Mouse (Mus musculus) left cerebral cortex, postnatal 4 days (tissue): ENCODE measurements around the gene Pea15a. TPM values are rescaled to one million over a fixed set of nuclear protein-coding genes. Genes with fewer than 3 reads are reported as not detected.

ENCODE experiments used
- DNase-seq: peaks from one replicate; pipeline ENCODE4 v3.0.0-alpha.2; 2022
- intact Hi-C: fragments of 180-260 bp; cut with DNase I; formaldehyde crosslinking; loops from one replicate; pipeline ENCODE4 v1.15.1; 2025
- total RNA-seq, 2 experiments: library from RNA; stranded (reverse); gene quantifications; 2 replicates each; pipeline ENCODE4 v1.2.3; 2021

Gene Pea15a
- total RNA-seq, 2 experiments from 2014 or later: 314 to 321 TPM

DNA sequence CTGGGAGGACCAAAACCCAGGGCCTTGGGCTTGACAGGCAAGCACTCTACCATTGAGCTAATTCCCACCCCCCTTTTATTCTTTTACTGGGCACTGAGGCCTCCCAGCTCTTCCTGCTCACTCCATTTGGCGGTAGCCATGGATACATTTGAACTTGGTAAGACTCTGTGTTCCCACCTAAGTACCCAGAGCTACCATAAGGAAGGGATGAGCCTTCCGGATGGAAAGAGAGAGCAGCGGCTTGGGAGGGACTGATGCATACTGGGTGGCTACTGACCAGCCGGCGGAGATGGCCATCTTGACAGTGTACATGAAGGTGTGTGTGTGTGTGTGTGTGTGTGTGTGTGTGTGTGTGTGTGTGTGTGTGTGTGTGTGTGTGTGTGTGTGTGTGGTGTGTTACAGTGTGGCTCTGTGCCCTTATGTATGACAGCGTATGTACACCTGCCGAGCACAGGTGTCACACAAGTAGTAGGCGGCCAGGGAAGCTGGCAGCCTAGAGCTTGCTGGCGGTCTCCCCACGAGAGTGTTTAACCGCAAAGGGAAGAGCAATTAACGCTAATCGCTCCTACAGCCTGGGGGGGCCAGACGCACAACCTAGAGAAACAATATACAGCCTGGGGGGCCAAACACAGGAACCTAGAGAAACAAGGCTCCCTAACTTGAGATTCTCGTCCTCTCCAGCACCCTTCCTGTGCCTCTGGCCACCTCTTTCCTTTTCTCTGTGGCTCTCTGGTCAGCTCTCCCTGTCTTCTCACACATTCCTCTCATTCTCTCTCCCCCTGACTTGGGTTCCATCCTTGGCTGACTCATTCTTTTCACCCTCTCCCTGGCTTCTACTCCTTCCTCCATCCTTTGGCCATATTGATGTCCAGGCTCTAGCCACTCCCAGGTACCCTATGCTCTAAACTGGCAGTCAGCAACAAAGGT is 1.5 kb downstream of the Pea15a start:
- intact Hi-C loops: loop anchor here (5.0 kb wide), 1 partner anchor 102 kb away; no protein-coding TSS in a partner anchor
- DNase-seq: no peak

DNA sequence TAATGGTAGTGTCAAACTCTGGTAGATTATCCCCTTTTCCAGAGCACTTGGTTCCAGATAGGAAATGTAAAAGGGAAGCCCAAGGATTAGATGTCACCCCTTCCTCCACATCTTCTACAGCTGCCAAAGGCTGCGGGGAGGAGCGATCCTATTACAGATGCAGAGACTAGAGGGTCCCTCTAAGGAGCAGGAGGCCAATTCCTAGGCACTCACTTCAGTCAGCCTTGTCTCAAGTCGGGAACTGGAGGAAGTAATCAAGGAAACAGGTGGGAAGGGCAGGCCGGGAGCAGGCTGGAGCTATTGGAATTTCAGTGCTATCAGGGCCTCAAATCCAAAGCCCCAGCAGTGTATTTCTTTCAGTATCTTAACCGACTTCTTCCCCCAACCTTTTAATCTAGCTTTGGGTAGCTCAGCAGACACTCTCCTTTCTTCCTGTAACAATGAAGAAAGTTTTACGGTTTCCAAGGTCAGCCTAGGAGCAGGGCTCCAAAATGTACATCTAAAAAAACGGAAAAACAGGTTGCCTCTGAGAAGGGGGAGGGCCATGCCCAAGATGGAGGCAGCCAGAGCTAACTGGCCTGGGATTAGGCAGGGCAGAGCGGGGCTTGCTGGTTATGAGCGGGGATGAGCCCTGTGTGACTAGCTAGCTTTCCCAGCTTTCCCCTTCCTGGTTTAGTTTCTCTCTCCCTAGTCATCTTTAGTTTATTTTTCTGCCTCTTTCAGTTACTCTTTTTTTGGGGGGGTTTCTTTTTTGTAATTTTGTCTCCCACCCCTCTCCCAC is 2.4 kb downstream of the Pea15a start:
- intact Hi-C loops: no loop called here
- no peak for DNase-seq

DNA sequence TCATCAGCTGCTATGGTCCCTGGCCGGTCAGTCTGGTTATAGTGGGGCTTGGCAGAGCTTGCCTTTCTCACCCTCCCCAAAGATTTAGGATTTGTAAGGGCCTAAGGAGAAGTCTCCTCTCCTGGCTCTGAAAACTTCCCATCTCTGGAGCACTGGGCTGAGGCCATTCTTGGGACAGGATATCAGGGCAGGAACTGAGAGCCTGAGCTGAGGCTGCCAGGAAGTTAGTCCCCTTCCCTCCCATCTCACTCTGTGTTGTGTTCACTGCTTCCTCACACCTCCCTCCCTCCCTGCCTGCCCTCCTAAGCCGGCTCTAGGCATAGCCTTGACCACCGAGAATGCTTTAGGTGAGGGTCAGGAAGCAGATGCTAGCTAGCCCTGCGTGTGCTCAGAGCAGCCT is 3.0 kb downstream of the Pea15a start:
- no peak for DNase-seq
- intact Hi-C loops: no loop called here

DNA sequence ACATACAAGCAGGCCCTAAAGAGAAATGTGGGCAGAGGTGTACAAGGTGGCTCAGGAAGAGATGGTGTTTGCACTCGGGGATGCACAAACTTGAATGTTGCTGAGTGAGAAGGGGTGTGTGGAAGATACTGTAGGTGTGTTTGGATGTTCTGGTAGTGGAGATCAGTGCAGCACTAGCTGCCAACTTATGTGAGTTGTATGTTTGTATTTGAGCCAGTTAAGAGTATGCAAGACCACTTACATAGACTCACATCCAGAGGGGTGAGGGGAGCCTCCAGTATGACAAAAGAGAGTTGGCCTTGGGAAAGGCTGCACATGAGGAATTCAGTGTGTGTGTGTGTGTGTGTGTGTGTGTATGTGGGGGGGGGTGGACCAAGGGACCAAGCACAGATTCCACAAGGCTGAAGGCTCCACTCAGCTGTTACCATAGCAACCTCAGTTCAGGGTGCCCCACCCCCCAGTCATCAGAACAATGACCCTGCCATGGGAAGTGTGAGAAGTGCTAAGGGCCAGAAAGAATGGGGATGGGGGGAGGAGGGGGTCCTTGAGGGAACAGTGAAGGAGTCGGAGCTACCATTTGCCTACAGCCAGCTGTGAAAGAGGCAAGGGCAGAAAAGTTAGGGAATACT is 3.6 kb downstream of the Pea15a start:
- DNase-seq: peak; percentile 55
- intact Hi-C loops: no loop called here

DNA sequence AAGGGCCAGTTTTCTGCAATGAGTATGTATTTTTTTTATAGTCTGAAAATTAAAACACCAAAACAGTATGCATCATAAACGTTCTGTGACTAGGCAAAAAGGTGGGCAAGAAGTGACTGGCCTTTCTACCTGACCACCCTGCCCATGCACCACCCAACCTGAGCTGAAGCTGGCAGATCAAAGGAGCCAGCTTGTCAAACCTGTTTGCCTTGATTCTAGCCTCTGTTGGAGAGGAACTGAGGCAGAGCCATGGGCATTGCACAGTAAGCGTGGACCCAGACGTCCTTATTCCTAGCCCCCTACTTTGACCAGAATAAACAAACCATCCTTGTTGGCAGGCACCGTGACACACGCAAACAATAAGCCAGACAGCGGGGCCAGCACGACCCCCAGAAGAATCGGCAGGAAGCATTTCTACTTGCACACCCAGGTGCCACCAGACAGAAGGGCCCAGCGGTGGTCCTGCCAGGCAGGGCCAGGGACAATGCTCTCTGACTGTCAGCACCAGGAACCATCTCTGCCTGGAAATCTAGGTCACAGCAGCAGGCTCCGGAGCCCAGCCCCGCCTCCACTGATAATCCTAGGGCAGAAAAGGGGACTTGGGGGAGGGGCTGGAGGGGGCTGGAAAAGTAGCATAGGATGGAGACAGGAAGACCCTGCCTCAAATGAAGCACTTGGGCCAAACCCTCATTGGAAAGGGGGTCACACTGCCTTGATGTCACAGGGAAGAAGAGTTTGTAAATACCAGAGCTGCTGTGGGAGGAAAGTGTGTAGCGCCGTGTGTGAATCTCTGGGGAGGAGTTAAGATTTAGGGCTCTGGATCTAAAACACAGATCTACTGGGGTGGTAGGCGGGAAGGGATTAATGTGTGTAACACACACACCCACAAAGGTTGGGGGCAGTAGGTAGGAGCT is 4.4 kb downstream of the Pea15a start:
- intact Hi-C loops: no loop called here
- peak; percentile 74 for DNase-seq

DNA sequence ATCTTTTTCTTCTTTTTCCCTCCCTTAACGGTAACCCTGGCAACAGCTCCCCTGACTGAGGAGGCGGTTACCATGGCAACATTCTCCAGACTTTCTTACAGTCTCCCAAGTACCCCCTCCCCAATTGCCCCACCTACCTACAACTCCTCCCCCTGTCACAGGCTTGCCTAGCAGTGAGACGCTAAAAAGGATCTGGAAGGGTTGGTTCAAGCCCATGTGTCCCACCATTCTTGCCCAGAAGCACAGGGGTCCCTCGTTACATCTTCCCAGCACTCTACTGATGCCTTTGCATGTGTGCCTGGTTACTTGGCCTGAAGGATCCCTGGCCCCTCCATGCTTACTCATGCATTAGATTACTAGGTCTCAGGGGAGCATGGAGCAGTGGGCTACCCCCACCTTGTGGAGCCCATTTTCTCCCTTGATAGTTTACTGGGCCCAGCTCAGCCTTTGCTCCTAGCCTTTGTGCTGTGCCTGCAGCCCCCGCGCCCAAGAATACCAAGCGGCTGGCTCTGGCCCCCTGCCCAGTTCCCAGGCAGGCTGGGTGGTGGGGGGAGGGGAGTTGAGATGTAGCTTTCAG is 5.6 kb downstream of the Pea15a start:
- intact Hi-C loops: no loop called here
- peak; percentile 93 for DNase-seq

DNA sequence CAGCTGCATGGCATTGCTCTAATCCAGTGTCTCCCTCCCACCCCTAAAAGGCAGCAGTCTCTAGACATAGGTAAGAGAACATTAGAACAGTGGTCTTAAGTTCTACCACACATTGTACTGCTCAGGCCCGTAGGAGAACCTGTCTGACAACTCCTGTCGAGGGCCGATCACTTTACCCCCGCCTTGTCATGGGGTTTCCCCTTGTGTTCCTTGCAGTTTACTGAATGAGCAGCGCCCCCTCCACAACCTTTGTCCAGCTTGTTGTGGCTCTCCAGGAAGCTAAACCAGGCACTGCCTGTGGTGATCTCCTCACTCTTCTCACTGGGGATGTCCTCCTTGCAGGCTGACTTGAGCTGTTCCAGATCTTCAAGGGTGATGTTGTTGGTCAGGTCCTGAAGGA is 6.4 kb downstream of the Pea15a start:
- DNase-seq: no peak
- intact Hi-C loops: no loop called here

DNA sequence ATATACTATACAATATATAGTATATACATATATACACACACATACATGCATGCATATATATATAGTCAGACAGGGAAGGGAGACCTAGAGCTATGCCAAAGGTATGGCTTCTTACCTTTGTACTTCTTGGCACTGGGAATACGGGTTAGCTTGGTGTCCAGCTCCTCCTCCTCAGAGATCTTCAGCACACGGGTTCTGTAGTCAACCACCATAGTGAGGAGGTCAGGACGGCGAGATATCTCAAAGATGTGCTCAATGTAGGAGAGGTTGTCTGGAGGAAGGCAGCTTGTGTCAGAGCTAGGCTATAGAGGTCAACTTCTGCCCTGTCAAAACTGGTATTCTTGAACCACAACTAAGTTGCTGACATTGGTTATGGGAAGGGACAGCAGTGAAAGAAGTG is 7.6 kb downstream of the Pea15a start:
- DNase-seq: no peak
- intact Hi-C loops: no loop called here

DNA sequence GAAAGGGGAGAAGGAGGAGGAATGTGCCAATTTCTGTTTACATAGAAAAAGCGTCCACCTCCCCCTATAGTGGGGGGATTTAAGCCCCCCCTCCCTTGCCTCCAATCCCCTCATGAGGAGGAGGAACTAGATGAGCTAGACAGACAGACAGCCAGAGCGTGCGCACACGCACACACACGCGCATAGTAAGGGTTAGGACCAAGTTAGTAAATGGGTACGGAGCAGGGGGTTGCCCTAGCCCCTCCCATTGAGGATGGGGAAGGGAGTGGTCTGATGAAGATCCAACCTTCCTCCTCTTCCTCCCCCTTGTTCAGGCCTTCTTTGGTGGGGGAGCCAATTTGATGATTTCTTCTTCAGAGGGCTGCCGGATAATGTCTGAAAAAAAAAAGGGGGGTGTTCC is 8.3 kb downstream of the Pea15a start:
- DNase-seq: no peak
- intact Hi-C loops: no loop called here

DNA sequence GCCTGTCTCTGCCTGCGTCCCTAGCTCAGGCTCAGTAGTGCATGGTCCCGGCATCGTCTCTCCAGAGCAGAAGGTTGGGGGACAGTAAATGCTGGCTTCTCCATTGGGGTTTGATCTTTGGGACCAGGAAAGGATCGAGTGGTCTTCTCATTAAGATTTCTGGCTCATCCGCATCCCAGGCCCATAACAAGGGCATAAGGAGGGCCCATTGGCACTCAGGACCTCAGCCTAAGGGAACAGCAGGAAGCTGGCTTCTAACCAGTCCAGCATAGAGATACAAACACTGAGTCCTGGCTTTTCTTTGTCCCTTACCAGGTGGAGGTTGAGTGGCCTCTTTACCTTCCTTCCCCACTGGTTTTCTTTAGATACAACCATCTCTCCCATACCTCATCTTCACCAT is 8.8 kb downstream of the Pea15a start:
- no peak for DNase-seq
- intact Hi-C loops: no loop called here

DNA sequence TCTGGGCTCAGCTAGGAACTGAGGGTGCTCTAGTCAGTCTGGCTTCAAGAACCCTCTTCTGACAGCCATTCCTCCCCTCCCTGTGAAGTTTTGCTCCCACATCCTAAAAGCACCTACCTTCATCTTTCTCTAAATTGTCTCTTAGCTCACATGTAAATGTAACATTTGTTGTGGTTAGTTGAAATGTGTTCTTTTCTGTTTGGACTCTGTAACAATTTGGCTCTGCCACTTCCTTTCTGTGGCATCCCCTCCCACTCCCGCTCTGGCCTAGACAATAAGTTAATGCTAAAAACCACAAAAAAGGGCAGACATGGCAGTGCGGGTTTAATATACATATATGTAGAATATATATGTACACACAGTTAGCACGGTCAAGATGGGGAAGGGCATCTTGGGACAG is 9.5 kb downstream of the Pea15a start:
- intact Hi-C loops: no loop called here

DNA sequence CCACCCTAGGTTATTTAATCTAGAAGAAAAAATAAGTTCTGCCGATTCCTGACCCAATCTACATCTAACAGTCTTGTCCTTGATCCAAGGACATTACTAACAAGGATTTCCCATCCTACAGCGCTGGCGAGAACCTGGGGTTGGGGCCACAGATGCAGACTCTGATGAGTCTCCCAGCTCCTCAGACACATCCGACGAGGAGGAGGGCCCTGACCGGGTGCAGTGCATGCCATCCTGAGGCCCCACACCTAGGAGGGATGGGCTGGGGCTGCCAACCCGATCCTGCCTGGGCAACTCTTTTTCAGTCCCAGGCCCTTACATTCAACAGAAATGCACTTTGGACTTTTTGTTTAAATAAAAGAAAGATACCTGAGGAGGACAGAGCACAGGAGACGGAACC is 12.2 kb downstream of the Pea15a start:
- no peak for DNase-seq

More for the DNA sequence above, 9.5 kb downstream of the Pea15a start:
- no peak for DNase-seq

DNA sequence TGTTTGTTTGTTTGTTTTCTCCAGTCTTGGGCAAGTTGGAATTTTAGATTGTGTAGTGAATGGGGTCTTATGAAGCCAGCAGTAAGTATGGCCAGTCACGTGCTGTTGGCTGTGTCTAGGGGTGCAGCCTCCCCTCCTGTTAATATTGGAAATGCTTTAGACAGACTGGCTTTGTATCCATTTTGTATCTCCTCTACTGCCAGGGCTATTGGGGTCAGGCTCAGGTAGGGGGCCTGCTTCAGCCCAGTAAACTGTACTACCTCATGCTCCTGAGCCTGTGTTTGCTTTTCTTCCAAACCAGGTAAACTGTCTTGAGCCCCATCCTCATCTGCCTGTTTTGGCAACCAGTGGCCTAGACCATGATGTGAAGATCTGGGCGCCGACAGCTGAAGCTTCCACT is 14.4 kb downstream of the Pea15a start:
- intact Hi-C loops: no loop called here
- no peak for DNase-seq

More for the DNA sequence above, 12.2 kb downstream of the Pea15a start:
- intact Hi-C loops: no loop called here

DNA sequence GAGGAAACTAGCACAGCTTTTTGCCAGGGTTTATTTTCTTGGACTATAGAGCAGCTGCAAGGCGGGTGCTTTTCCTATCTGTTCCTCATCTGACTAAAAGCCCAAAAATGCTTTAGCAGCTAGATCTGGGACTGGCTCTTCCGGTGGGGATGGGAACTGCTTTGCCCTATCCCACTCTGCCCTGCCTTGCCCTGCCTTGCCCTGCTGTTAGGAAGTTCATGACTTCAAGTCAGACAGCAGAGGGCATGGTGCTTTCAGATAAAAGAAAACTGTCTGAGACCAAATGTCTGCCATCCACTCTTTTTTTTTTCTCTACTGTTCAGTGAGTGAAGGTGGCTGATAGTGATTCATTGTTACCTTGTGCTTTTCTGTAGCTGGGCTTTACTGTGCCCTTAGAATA is 15.0 kb downstream of the Pea15a start:
- no peak for DNase-seq

DNA sequence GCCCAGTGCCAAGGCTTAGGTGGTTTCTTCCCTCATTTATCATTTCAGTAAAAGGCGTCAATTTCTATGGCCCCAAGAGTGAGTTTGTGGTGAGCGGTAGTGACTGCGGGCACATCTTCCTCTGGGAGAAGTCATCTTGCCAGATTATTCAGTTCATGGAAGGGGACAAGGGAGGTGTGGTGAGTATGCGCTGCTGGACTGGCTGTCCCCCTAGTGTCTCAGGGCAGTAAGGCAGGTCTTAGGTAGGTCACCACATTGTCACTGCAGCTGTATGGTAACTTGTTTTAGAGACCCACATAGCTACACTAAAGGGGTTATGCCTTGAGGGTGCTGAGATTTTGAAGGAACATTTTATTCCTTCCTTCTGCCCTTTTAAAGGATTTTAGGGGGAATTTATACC is 17.7 kb downstream of the Pea15a start:
- DNase-seq: no peak
- intact Hi-C loops: no loop called here

More for the DNA sequence above, 15.0 kb downstream of the Pea15a start:
- intact Hi-C loops: no loop called here

DNA sequence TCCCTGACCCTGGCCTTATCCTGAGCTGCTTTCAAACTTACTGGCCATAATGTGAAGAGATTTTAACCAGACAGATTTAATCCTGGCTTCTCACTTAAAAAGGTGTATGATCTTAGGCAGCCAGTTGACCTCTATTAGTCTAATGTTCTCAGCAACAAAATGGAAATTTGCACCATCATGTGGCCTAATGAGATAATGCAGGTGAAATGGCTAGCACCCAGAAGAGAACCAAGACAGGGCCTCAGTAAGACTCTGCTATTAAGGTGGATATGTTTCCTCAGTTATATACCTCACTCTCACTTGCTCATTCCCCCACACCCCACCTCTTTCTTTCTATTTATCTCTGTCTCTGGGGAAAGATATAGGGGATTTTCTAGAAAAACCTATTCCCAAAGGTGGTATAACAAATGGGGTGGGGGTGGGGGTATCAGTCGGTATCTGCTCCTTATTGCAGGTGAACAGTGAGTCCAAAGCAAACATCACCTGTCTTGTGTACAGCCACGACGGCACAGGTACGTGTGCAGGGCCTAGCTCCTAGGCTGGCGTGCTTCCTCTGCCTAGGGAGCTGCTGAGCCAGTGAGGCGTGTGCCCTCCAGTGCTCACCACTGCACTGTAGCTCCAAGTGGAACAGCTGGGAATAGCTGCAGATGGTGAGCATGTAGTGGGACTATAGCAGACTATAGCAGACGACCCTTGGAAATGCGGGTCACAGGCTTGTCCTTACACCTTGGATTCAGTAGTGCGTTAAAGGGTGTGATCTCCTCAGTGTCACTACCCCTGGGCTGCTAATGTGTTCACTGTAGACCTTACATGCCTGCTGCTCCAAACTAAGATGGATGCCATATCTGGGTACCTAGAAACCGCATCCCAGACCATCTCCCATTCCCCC is 20.0 kb downstream of the Pea15a start:
- intact Hi-C loops: no loop called here
- DNase-seq: no peak

DNA sequence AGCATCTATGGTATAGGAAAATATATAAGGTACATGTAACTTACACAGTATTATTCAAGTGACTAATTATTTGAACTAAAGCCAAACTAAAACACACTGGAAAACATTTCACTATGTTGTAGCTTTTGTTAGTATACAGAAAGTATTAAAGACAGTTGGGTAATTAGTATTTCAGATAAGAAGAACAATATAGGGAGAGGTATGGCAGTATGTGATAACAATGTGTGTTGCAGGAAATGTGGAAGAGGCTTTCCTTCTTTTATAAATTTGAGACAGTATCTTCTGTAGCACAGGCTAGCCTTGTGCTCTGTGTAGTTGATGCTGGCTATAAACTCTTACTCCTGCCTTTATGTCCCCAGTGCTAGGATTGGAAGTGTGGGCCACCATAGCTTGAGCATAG is 22.7 kb downstream of the Pea15a start:
- intact Hi-C loops: no loop called here
- no peak for DNase-seq

DNA sequence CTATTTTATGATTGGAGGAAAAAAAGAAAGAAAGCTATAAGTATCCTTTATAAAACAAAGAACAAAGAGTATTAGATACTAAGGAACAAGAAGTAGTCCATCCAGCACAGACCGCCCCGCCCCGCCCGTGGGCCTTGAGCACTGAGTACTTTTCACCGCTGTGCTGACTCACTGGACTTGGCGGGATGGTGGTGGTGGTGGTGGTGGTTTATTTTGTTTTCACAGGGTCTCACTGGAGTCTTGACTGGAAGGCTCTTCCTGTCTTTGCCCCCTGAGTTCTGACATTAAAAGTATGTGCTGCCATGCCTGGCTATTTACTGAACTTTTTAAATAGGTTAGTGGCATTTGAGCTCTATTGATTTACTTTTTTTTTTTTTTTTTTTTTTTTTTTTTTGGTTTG is 23.5 kb downstream of the Pea15a start:
- no peak for DNase-seq
- intact Hi-C loops: no loop called here

DNA sequence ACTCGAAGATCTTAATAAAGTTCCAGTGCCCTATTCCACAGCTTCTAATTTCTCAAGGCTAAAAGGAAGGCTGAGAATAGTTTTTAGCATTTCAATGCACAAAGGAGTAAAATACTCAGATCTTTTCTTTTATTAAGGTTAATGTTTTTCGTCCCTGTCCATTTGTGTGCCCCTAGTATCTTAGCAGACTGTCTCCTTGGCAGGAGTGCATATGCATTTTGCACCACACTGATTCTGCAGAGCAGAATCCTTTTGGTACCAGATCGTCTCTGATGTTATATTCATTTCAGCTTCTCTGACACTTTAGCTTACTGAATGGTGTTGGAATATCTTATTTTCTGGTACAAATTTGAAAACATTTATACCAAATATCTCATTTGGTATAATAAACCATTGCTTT is 24.8 kb downstream of the Pea15a start:
- intact Hi-C loops: no loop called here

More for the DNA sequence above, 24.8 kb downstream of the Pea15a start:
- no peak for DNase-seq
